Mouse (Mus musculus) MEL (cell line): ENCODE measurements around the gene Rpl13a. TPM values are rescaled to one million over a fixed set of nuclear protein-coding genes. Genes with fewer than 3 reads are reported as not detected.

Source experiments
- DNase-seq: peaks from one replicate; pipeline ENCODE4 v3.0.0; 2011; ENCODE audit warnings: low read depth, low spot score
- H3K27ac ChIP-seq: 2 replicates; pipeline ENCODE4 v1.5.1; 2012; ENCODE audit warnings: low read depth, mild to moderate bottlenecking, control low read depth, low read length, moderate library complexity; ENCODE audit not compliant: control insufficient read depth
- H3K27me3 ChIP-seq, 2 experiments: fragments of 150-350 bp in 1 of 2; sonication (generic) in 1 of 2; 2 replicates each; pipeline ENCODE4 v1.6.1; 2012; ENCODE audit warnings: low read length in 2 of 2, mild to moderate bottlenecking in 2 of 2, improper control_type of control experiment in 1 of 2, moderate library complexity in 1 of 2; ENCODE audit not compliant: insufficient read depth in 2 of 2, control insufficient read depth in 1 of 2
- H3K36me3 ChIP-seq, 2 experiments: 2 replicates each; pipeline ENCODE4 v1.6.1; 2012 to 2014; ENCODE audit warnings: low read length in 2 of 2, improper control_type of control experiment in 1 of 2, inconsistent platforms in 1 of 2, mild to moderate bottlenecking in 1 of 2; ENCODE audit not compliant: insufficient read depth in 2 of 2, control insufficient read depth in 1 of 2
- H3K4me1 ChIP-seq, 2 experiments: fragments of 150-350 bp in 1 of 2; sonication (generic) in 1 of 2; 2 replicates each; pipeline ENCODE4 v1.6.1; 2012; ENCODE audit warnings: low read length in 2 of 2, improper control_type of control experiment in 1 of 2, mild to moderate bottlenecking in 1 of 2; ENCODE audit not compliant: insufficient read depth in 2 of 2, control insufficient read depth in 1 of 2
- H3K4me3 ChIP-seq, 2 experiments: fragments of 150-350 bp in 1 of 2; sonication (generic) in 1 of 2; 2 replicates each; pipeline ENCODE4 v1.5.1; 2012; ENCODE audit warnings: low read depth in 2 of 2, low read length in 2 of 2, mild to moderate bottlenecking in 2 of 2, moderate library complexity in 2 of 2, control low read depth in 1 of 2, improper control_type of control experiment in 1 of 2; ENCODE audit not compliant: control insufficient read depth in 1 of 2, insufficient read depth in 1 of 2
- H3K79me2 ChIP-seq: 2 replicates; pipeline ENCODE4 v1.6.1; 2012; ENCODE audit warnings: mild to moderate bottlenecking, low read length, moderate library complexity; ENCODE audit not compliant: control insufficient read depth, poor library complexity, insufficient read depth
- H3K9ac ChIP-seq: 2 replicates; pipeline ENCODE4 v1.6.1; 2012; ENCODE audit warnings: low read depth, mild to moderate bottlenecking, control low read depth, low read length, moderate library complexity; ENCODE audit not compliant: control insufficient read depth, poor library complexity, severe bottlenecking
- H3K9me3 ChIP-seq: fragments of 150-350 bp; sonication (generic); replicated peaks from 2 replicates; pipeline ENCODE4 v1.6.1; 2012; ENCODE audit warnings: mild to moderate bottlenecking, low read length, improper control_type of control experiment, moderate library complexity; ENCODE audit not compliant: insufficient read depth
- CTCF ChIP-seq, 3 experiments: IDR thresholded peaks in 2 of 3; conservative IDR thresholded peaks in 1 of 3; 2 replicates each; pipeline ENCODE4 v1.5.1; 2011 to 2012; ENCODE audit warnings: low read length in 3 of 3, low read depth in 2 of 3, mild to moderate bottlenecking in 2 of 3, improper control_type of control experiment in 1 of 3, inconsistent platforms in 1 of 3, mixed read lengths in 1 of 3, moderate library complexity in 1 of 3; ENCODE audit not compliant: control insufficient read depth in 1 of 3, insufficient read depth in 1 of 3, poor library complexity in 1 of 3, severe bottlenecking in 1 of 3
- GATA1 ChIP-seq: IDR thresholded peaks from 2 replicates; pipeline ENCODE4 v1.6.1; 2011; ENCODE audit warnings: low read depth, low read length, improper control_type of control experiment
- MXI1 ChIP-seq: IDR thresholded peaks from 2 replicates; pipeline ENCODE4 v1.6.1; 2011; ENCODE audit warnings: mild to moderate bottlenecking, low read depth, low read length, improper control_type of control experiment
- POLR2A ChIP-seq, 2 experiments: IDR thresholded peaks; 2 replicates each; pipeline ENCODE4 v1.6.1; 2011 to 2012; ENCODE audit warnings: low read length in 2 of 2, mild to moderate bottlenecking in 2 of 2, control low read depth in 1 of 2, improper control_type of control experiment in 1 of 2, low read depth in 1 of 2, moderate library complexity in 1 of 2; ENCODE audit not compliant: control insufficient read depth in 1 of 2, insufficient read depth in 1 of 2, poor library complexity in 1 of 2
- POLR2AphosphoS5 ChIP-seq: IDR thresholded peaks from 2 replicates; pipeline ENCODE4 v1.6.1; 2012; ENCODE audit warnings: low read depth, borderline replicate concordance, mild to moderate bottlenecking, inconsistent platforms, low read length, moderate library complexity, mixed read lengths
- polyA plus RNA-seq, 2 experiments: library from polyadenylated mRNA; stranded (reverse) in 1 of 2; unstranded in 1 of 2; fragments of >175 nt in 1 of 2; fragments of >200 nt in 1 of 2; gene quantifications; 2 replicates each; pipeline versions ENCODE4 v1.2.1 to v1.2.4; 2012; ENCODE audit warnings: low replicate concordance in 2 of 2, low read depth in 1 of 2; ENCODE audit not compliant: insufficient read length in 2 of 2, insufficient read depth in 1 of 2, missing spikeins in 1 of 2
- total RNA-seq: library from RNA; depleted of rRNA; stranded (reverse); fragments of 300-350 nt; gene quantifications from 2 replicates; pipeline ENCODE4 v1.2.3, GENCODE M21; 2012; rRNA removed

The Rpl13a gene
- total and polyA plus RNA-seq, 3 experiments: 2,091 to 3,727 (median 3,160) TPM

DNA sequence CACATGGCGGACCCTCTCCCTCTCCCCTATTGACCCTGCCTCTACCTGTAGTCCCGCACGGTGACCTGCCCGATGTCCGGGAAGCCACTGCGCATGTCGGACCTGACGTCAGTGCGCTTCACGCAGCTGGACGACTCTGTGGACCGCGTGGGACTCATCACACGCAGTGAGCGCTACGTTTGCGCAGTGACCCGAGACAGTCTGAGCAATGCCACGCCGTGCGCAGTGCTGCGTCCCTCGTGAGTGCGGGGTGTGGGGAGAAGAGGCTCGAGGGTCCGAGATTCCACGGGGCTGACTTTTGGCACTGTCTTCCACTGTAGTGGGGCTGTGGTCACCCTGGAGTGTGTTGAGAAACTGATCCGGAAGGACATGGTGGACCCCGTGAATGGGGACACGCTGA lies 52.1 kb downstream of the Rpl13a start:
- DNase-seq: no peak
- Histone ChIP-seq H3K79me2 (no peaks in the 10 kb centered on the region; the same call in 1 of the 2 replicates), H3K9me3 (no peaks in the 10 kb centered on the region), H3K36me3 (peaks cover 0 to 2% of the 10 kb centered on the region in 2 experiments; a peak in 1 of 4 replicates), H3K4me1 (peaks cover 0 to 4% of the 10 kb centered on the region in 2 experiments; a peak in 1 of 4 replicates), H3K27me3 (no peaks in the 10 kb centered on the region), H3K9ac (no peak overlapping the region), H3K27ac (no peak overlapping the region), H3K4me3 (no peak overlapping the region)
- TF ChIP-seq CTCF (IDR thresholded peaks at IDR 0.05 in 2 of 3, conservative IDR thresholded peaks at IDR 0.05 in 1 of 3; ENCODE audit: control insufficient read depth in 1 of 3, insufficient read depth in 1 of 3, low read depth in 2 of 3, low read length in 3 of 3, poor library complexity in 1 of 3, severe bottlenecking in 1 of 3) (no peak), POLR2A (IDR thresholded peaks at IDR 0.05; ENCODE audit: control insufficient read depth in 1 of 2, insufficient read depth in 1 of 2, low read depth in 1 of 2, low read length in 2 of 2, poor library complexity in 1 of 2) (no peak; a peak in 1 of 4 replicates), GATA1 (no peak), MXI1 (no peak), POLR2AphosphoS5 (no peak)

Other genes starting within 250 kb of the Rpl13a start
Only the 30 nearest of the 33 such genes appear.
- gene Fuz, start 232.7 kb downstream of the Rpl13a start, total RNA-seq: 6.8 and 9.4 TPM in 2 replicates
- gene Fuz, start 232.7 kb downstream of the Rpl13a start, polyA plus RNA-seq: 10 to 100 TPM in 1 of 2 experiments, not detected in 1; 18.1 TPM
- gene Ap2a1, start 199.3 kb downstream of the Rpl13a start, total RNA-seq: 54.0 and 54.4 TPM in 2 replicates
- gene Ap2a1, start 199.3 kb downstream of the Rpl13a start, polyA plus RNA-seq: 100 to 1,000 TPM in 1 of 2 experiments, 10 to 100 TPM in 1; 73.1 to 107 TPM
- gene Tsks, start 185.6 kb downstream of the Rpl13a start, total RNA-seq: 0.10 TPM in 1 of 2 replicates, not detected in the other
- under 1 TPM in 1 of 2 experiments, not detected in 1; 0.08 TPM for gene Tsks, start 185.6 kb downstream of the Rpl13a start, polyA plus RNA-seq
- 0.20 and 0.35 TPM in 2 replicates for gene Cpt1c, start 153.9 kb downstream of the Rpl13a start, total RNA-seq
- gene Cpt1c, start 153.9 kb downstream of the Rpl13a start, polyA plus RNA-seq: under 1 TPM in 1 of 2 experiments, not detected in 1; 0.81 TPM
- gene Prmt1, start 142.2 kb downstream of the Rpl13a start, total RNA-seq: 317 and 339 TPM in 2 replicates
- 100 to 1,000 TPM; 254 to 715 TPM for gene Prmt1, start 142.2 kb downstream of the Rpl13a start, polyA plus RNA-seq
- gene Irf3, start 131.1 kb downstream of the Rpl13a start, total RNA-seq: 78.6 and 83.4 TPM in 2 replicates
- 10 to 100 TPM in 1 of 2 experiments, not detected in 1; 82.1 TPM for gene Irf3, start 131.1 kb downstream of the Rpl13a start, polyA plus RNA-seq
- 13.4 and 16.6 TPM in 2 replicates for gene Bcl2l12, start 130.0 kb downstream of the Rpl13a start, total RNA-seq
- 10 to 100 TPM in 1 of 2 experiments, not detected in 1; 24.6 TPM for gene Bcl2l12, start 130.0 kb downstream of the Rpl13a start, polyA plus RNA-seq
- 17.7 and 18.3 TPM in 2 replicates for gene Scaf1, start 112.4 kb downstream of the Rpl13a start, total RNA-seq
- 10 to 100 TPM; 34.4 to 81.5 TPM for gene Scaf1, start 112.4 kb downstream of the Rpl13a start, polyA plus RNA-seq
- 4.2 and 5.0 TPM in 2 replicates for gene Rras, start 110.8 kb downstream of the Rpl13a start, total RNA-seq
- gene Rras, start 110.8 kb downstream of the Rpl13a start, polyA plus RNA-seq: 10 to 100 TPM in 1 of 2 experiments, not detected in 1; 24.1 TPM
- gene Prr12, start 75.9 kb downstream of the Rpl13a start, total RNA-seq: 3.3 and 3.5 TPM in 2 replicates
- 10 to 100 TPM in 1 of 2 experiments, not detected in 1; 32.1 TPM for gene Prr12, start 75.9 kb downstream of the Rpl13a start, polyA plus RNA-seq
- 49.9 and 50.7 TPM in 2 replicates for gene Nosip, start 66.3 kb downstream of the Rpl13a start, total RNA-seq
- gene Nosip, start 66.3 kb downstream of the Rpl13a start, polyA plus RNA-seq: 10 to 100 TPM in 1 of 2 experiments, not detected in 1; 78.9 TPM
- 7.5 and 7.7 TPM in 2 replicates for gene Prrg2, start 66.1 kb downstream of the Rpl13a start, total RNA-seq
- gene Prrg2, start 66.1 kb downstream of the Rpl13a start, polyA plus RNA-seq: 10 to 100 TPM in 1 of 2 experiments, not detected in 1; 16.9 TPM
- 16.0 and 29.3 TPM in 2 replicates for gene Rcn3, start 36.5 kb downstream of the Rpl13a start, total RNA-seq
- 10 to 100 TPM in 1 of 2 experiments, not detected in 1; 43.0 TPM for gene Rcn3, start 36.5 kb downstream of the Rpl13a start, polyA plus RNA-seq
- 0.26 and 0.27 TPM in 2 replicates for gene Fcgrt, start 24.9 kb downstream of the Rpl13a start, total RNA-seq
- 1 to 10 TPM in 1 of 2 experiments, not detected in 1; 1.7 TPM for gene Fcgrt, start 24.9 kb downstream of the Rpl13a start, polyA plus RNA-seq
- 2,482 and 2,708 TPM in 2 replicates for gene Rps11, start 4.3 kb downstream of the Rpl13a start, total RNA-seq
- 1,000 to 10,000 TPM; 3,189 to 5,434 TPM for gene Rps11, start 4.3 kb downstream of the Rpl13a start, polyA plus RNA-seq
- gene Gm45713, start 7.5 kb upstream of the Rpl13a start, total RNA-seq: 0.69 and 3.9 TPM in 2 replicates
- not detected for gene Gm45713, start 7.5 kb upstream of the Rpl13a start, polyA plus RNA-seq
- gene Flt3l, start 7.7 kb upstream of the Rpl13a start, total RNA-seq: 9.5 and 13.0 TPM in 2 replicates
- gene Flt3l, start 7.7 kb upstream of the Rpl13a start, polyA plus RNA-seq: 10 to 100 TPM in 1 of 2 experiments, not detected in 1; 35.4 TPM
- gene Pih1d1, start 25.5 kb upstream of the Rpl13a start, total RNA-seq: 119 and 141 TPM in 2 replicates
- 100 to 1,000 TPM in 1 of 2 experiments, not detected in 1; 148 TPM for gene Pih1d1, start 25.5 kb upstream of the Rpl13a start, polyA plus RNA-seq
- gene Aldh16a1, start 25.8 kb upstream of the Rpl13a start, total RNA-seq: 33.9 and 34.0 TPM in 2 replicates
- gene Aldh16a1, start 25.8 kb upstream of the Rpl13a start, polyA plus RNA-seq: 10 to 100 TPM in 1 of 2 experiments, not detected in 1; 61.6 TPM
- 0.23 TPM in 2 replicates for gene Slc17a7, start 35.2 kb upstream of the Rpl13a start, total RNA-seq
- gene Slc17a7, start 35.2 kb upstream of the Rpl13a start, polyA plus RNA-seq: 1 to 10 TPM in 1 of 2 experiments, not detected in 1; 1.0 TPM
- gene Gfy, start 50.8 kb upstream of the Rpl13a start, total RNA-seq: not detected in 2 replicates
- not detected for gene Gfy, start 50.8 kb upstream of the Rpl13a start, polyA plus RNA-seq
- not detected in 2 replicates for gene Pth2, start 52.2 kb upstream of the Rpl13a start, total RNA-seq
- gene Pth2, start 52.2 kb upstream of the Rpl13a start, polyA plus RNA-seq: not detected
- 0.16 and 0.27 TPM in 2 replicates for gene Ccdc155, start 76.1 kb upstream of the Rpl13a start, total RNA-seq
- under 1 TPM in 1 of 2 experiments, not detected in 1; 0.38 TPM for gene Ccdc155, start 76.1 kb upstream of the Rpl13a start, polyA plus RNA-seq
- gene Dkkl1, start 83.4 kb upstream of the Rpl13a start, total RNA-seq: 8.5 and 9.2 TPM in 2 replicates
- 10 to 100 TPM in 1 of 2 experiments, not detected in 1; 32.0 TPM for gene Dkkl1, start 83.4 kb upstream of the Rpl13a start, polyA plus RNA-seq
- 0.19 TPM in 1 of 2 replicates, not detected in the other for gene Tead2, start 87.0 kb upstream of the Rpl13a start, total RNA-seq
- under 1 TPM in 1 of 2 experiments, not detected in 1; 0.38 TPM for gene Tead2, start 87.0 kb upstream of the Rpl13a start, polyA plus RNA-seq
- gene Cd37, start 110.4 kb upstream of the Rpl13a start, total RNA-seq: 17.2 and 22.4 TPM in 2 replicates
- gene Cd37, start 110.4 kb upstream of the Rpl13a start, polyA plus RNA-seq: 100 to 1,000 TPM in 1 of 2 experiments, not detected in 1; 111 TPM
- gene Slc6a16, start 112.3 kb upstream of the Rpl13a start, total RNA-seq: not detected in 2 replicates
- not detected for gene Slc6a16, start 112.3 kb upstream of the Rpl13a start, polyA plus RNA-seq
- not detected in 2 replicates for gene Slc6a21, start 148.8 kb upstream of the Rpl13a start, total RNA-seq
- not detected for gene Slc6a21, start 148.8 kb upstream of the Rpl13a start, polyA plus RNA-seq
- 4.5 and 4.8 TPM in 2 replicates for gene Trpm4, start 205.0 kb upstream of the Rpl13a start, total RNA-seq
- 1 to 10 TPM in 1 of 2 experiments, not detected in 1; 6.9 TPM for gene Trpm4, start 205.0 kb upstream of the Rpl13a start, polyA plus RNA-seq
- gene Hrc, start 206.5 kb upstream of the Rpl13a start, total RNA-seq: not detected in 2 replicates
- gene Hrc, start 206.5 kb upstream of the Rpl13a start, polyA plus RNA-seq: under 1 TPM in 1 of 2 experiments, not detected in 1; 0.22 TPM